Mouse (Mus musculus): ENCODE results near the gene Dbx1. TPM values are rescaled to one million over a fixed set of nuclear protein-coding genes. Genes with fewer than 3 reads are reported as not detected.

Dbx1 gene
- total RNA-seq (2017) = not detected in 3 replicates

DNA sequence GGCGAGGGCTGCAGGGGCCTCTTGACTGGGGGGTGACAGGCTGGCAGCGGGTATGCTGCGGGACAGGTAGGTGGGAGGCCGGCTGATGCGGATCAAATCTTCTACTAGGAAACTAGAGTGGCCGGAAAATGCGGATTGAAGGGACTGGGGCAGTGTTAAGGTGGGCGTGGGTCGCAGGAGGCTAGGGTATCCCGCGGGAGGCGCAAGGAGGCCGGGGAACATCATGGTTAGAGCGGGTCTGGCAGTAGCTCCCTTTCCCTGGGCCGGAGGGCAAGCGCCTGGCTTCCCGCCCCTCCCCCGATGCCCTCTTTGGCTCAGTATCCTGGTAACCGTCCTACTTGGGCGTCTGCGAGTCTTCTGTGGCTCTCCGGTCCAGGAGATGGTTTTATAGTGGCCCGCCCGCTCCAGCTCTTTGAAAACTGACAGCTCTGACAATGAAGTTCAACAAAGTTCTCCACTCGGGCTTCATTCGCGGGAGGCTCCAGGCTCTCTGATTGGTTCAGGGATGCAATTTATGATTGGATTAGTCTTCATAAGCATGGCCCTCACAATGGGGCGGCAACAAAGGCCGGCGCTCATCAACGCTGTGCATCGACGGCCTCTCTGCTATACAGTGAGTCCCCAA, at the start of gene Dbx1:
Gene Dbx1 (minus strand): TSS at position 359 of the 625 bp plus-strand sequence.
- no peak for ATAC-seq (replicated peaks; ENCODE audit: insufficient number of reproducible peaks, low FRiP score, low TSS enrichment, poor library complexity, severe bottlenecking)

DNA sequence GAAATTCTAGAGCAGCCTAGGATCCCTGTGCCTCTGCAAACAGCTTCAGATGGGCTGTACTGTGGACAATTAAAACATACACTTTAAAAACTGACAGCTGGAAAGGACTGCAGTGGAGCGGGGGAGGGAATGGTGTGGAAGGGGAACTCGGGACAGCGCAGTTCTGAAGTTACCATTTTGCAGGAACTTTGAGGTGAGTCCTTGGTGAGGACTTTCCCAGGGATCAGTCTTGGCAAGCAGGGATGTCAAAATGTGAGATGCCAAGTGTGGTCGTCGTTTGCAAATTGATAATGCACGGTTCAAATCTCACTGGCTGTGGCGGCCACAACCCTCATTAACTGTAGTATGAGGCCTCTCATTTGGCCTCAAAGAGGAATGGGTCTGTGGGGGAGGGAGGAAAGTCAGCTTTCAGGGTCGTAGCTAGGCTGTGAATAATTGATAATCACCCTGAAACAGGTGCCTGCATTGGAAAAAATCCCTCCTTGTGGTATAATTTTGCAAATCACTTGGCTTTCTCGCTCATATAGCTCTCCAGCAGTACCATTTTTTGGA, 42.3 kb upstream of the Dbx1 start:
- ATAC-seq (replicated peaks; ENCODE audit: insufficient number of reproducible peaks, low FRiP score, low TSS enrichment, poor library complexity, severe bottlenecking) = no peak

DNA sequence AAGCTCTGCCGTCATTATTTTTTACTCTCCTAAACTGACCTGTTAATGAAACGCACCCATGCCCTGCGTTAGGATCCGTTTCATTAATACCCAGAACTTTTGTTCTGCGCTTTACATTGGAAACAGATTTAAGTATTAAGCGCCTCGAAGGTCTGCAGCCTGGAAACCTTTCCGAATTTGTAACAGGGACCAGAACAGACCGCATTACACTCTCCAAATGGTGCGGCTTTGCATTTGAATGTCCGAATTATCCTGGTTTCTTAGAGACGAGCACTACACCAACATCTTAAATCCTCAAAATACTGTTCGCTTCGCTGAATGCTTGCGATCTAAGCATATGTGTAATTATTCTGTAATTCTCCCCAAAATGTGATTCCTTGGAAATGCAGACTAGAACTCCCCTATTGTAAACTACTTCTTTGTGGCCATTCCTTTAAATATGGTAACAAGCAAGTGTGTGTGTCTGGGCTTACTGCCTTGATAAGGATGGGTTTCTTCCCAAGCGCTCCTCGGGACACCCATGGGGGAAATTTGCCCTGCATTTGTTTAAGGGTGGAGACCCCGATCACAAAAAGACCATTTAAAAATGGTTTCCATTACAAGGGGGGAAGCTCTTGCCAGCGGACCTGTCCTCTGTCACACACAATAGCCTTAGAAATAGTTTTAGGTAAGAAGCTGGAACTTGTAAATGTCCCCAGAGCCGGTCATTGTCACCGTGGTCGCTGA, 41.6 kb upstream of the Dbx1 start:
- no peak for ATAC-seq (replicated peaks; ENCODE audit: insufficient number of reproducible peaks, low FRiP score, low TSS enrichment, poor library complexity, severe bottlenecking)

DNA sequence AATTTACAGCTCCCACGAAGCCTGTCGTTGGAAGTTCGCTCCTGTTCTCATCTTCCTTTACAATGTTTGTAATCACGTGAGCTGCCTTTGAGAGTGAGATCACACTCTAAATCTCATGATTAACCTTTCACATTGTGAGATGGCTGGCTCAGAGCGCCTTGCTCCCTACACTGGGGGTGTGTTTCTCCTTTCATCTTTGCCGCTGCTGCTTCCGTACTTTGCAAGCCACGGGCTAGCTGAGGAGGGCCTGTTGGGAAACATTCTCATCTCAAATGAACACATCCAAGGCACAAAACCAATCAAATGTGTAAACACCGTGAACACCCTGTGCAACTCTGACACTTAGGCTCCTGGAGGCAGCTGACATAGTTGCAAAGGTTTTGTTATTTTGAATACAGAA, 40.5 kb upstream of the Dbx1 start:
- no peak for ATAC-seq (replicated peaks; ENCODE audit: insufficient number of reproducible peaks, low FRiP score, low TSS enrichment, poor library complexity, severe bottlenecking)

DNA sequence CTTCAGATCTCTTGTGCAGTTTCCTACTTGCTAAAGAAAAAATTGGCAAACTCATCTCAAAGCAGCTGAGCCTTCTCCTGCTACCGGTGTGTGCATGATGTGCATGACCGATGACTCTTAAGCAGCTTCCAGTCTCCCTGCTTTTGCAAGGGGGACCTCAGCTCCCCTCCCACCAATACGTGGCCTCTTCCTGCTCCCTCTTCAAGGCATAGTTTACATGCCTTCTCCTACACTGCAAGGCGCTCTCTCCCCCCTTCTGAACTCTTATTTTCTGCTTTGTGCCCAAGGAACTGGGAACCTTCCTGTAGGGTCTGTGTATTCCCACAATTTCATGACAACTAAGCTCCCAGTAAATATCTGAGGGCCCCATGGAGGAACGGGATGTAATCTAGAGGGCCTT, 40.0 kb upstream of the Dbx1 start:
- ATAC-seq (replicated peaks; ENCODE audit: insufficient number of reproducible peaks, low FRiP score, low TSS enrichment, poor library complexity, severe bottlenecking) = no peak

DNA sequence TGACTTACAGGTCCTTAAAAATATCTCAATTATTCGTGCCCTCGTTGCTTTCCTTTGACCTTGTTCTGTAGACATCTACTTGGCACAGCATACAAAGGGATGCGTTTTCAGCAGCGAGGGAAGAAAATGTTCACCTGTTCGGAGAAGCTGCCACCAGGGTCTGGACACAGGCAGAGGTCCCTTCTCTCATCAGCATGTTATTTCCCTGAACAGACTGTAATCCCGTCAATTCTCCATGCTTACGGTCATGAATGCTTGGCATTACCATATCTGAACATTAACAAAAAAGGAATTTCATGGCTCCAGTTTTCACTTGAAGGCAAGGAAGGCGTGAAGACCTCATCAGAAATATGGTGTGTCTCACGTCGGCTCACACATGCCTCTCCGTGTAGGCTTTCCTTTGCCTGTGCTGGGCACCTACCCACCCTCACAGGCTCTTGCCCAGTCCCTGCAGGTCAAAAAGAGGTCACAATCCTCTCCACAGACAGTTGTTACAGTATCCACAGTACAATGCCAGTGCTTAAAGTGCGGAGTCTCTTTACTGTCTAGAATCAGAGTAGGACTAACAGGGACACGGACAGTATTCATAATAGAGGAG, 31.7 kb upstream of the Dbx1 start:
- ATAC-seq (replicated peaks; ENCODE audit: insufficient number of reproducible peaks, low FRiP score, low TSS enrichment, poor library complexity, severe bottlenecking) = no peak

DNA sequence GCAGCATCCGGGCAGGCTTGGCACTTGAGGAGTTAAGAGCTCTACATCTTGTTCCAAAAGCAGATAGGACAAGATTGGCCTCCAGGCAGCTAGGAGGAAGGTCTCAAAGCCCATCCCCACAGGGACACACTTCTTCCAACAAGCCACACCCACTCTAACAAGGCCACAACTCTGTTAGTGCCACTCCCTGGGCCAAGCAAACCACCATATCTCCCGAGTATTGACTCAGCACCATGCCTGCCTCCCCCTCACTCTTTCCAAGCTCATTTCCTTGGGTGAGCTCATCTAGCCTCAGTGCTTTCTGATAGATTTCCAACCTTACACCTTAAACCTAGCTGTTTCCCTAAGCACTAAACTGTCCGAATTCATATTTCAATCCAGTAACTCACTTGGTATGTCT, 26.9 kb upstream of the Dbx1 start:
- ATAC-seq (replicated peaks; ENCODE audit: insufficient number of reproducible peaks, low FRiP score, low TSS enrichment, poor library complexity, severe bottlenecking) = no peak

DNA sequence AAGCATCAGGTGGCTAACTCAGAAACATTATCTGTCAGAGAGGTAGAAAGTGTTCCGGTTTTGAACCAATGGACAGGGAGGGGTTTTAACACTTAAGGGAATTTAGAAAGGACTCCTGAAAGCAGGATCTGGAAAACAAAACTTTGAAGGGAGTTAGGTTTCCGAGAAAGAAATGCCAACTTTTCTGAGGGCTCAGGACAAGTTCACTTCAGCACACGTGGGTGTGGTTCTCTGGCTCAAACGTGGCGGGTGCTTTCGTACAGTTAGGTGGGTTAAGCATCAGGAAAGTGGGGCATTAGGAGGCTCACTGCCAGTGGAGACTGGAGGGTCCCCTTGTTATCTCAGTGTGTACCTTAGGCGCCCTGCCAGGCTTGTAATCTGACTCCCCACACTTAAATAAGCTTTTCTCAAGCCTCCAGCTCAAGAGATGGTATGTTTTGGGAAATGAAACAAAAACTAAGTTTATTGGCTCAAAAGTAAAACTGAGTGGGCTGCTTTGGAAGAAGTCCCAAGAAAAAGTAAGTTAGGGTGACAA, 25.9 kb upstream of the Dbx1 start:
- ATAC-seq (replicated peaks; ENCODE audit: insufficient number of reproducible peaks, low FRiP score, low TSS enrichment, poor library complexity, severe bottlenecking) = no peak

DNA sequence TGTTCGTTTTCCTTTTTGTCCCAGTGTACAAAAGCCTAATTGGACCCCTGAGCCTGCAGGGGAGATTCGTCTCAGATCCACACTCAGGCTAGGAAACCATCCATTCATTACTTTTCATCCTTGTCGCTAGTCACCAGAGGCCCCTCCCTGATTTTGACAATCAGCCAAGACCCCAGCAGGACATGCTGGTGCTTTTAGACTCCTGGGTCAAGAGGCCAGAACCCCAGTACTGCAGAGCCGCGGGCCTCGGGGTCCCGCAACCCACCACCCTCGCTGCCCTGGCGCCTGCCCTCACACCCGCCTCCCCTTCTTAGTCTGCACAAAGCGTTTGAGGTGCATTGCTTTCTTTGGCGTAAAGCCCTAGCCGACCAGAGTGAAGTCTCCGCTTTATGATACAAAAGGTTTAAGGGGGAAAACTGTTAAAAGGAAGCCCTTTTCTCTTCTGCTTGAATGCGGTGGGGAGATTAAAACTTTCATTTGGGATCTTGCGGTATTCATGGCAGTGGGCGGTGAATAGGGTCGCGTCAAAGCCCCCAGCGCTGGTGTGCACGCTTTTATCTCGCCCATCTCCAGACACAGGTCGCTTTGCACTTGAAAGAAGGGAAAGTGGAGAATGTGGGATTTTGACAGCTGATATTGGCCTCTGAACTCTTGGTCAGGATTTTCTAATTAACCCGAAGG, 25.3 kb upstream of the Dbx1 start:
- no peak for ATAC-seq (replicated peaks; ENCODE audit: insufficient number of reproducible peaks, low FRiP score, low TSS enrichment, poor library complexity, severe bottlenecking)

DNA sequence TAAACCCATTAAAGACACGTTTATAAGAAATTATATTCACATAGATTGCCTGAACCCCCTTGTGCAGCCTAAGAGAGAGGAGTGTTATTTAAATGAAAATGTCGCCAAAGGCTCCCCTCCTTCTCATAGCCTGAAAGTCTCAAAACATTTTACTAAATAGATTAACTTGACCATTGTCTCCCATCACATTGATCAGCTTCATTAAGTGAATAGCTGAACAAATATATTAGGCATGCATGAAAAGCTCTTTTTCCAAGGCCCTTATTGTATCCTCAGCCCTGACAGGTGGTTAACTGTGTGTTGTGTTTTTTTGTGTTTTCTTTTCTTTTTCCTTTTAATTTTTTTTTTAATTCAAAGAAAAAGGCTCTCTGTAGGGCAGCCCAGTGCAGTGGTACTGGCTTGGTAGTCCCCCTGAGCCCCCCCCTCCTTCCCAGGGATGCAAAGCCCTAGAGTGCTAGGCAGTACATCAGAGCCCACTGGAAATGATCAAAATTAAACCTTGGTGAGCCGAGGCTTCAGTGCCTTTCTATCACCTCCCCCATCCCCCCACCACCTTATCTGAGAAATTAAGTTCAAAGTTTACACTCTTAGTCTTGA, 4.2 kb upstream of the Dbx1 start:
- no peak for ATAC-seq (replicated peaks; ENCODE audit: insufficient number of reproducible peaks, low FRiP score, low TSS enrichment, poor library complexity, severe bottlenecking)

DNA sequence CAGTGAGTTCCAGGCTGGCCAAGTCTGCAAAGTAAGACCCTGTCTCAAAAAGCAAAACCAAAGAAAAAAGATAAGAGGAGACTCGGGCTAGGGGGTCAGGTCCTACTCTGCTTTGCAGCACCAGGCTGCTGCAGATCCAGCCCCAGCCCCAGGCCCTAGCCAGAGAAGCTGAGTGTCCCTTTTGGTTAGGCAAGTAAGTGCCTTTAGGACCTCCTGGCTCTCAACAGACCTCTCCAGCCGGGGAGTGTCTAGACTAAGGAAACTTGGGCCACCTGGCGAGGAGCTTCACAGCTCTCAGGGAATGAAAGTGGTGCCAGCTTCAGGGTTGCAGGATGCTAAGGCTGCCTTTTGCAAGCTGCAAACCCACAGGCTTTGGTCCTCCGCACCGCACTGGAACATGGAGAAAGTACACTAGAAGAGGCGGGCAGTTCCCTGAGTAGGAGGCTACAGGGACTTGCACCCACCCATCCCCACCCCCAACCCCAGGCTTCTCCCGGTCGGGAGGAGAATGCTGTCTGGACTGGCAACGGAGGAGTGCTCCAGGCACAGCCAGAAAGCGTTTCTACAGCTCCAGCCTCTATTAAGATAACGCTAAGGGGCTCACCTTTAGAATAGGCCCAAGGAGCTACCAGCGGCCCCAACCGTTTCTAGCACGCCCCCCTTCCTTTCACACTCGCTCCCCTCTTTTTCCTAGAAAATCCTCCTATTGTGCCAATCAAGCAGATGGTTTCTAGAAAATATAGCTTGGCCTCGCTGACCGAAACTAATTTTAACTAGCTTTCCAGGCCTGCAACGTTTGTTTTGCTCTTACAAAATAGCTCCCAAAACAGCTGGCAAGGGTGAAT, 3.4 kb upstream of the Dbx1 start:
- ATAC-seq (replicated peaks; ENCODE audit: insufficient number of reproducible peaks, low FRiP score, low TSS enrichment, poor library complexity, severe bottlenecking) = no peak

DNA sequence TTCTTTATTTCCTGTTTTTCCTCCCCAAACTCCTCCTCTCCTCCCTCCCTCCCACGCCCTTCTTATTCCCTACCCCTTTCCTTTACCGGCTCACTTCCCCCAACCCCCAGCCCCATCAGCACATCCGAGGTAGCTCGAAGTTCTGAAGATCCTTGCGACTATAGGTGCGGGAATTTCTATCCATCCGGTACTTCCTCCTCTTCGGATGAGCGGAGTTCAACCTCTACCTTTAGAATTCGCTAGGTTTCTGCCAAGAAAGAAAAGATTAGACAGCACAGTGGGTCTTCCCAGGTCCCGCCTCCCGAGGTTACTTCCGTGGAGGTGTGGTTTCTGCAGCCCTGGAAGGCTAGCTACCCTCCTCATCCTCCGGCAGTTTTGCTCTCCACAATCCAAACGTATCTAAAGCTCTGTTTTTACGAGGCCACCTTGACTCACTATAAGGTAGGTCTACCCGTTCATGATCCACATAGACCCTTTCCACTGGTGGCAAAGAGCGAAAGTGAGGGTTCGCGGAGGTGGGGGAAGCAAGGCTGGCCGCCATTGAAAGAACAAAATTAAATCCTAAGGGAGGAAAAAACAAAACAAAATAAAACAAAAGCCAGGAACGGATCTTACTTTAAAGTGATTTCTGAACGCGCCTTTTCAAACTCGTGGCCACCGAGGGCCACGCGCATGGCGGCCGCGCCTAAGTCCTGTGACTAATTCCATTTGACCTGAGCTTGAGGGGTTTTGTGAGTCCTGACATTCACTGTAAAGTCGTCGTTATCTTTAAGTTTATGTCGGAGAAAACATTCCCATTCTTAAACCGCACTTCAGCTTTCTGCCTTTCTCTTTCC, 2.5 kb upstream of the Dbx1 start:
- ATAC-seq (replicated peaks; ENCODE audit: insufficient number of reproducible peaks, low FRiP score, low TSS enrichment, poor library complexity, severe bottlenecking) = no peak

DNA sequence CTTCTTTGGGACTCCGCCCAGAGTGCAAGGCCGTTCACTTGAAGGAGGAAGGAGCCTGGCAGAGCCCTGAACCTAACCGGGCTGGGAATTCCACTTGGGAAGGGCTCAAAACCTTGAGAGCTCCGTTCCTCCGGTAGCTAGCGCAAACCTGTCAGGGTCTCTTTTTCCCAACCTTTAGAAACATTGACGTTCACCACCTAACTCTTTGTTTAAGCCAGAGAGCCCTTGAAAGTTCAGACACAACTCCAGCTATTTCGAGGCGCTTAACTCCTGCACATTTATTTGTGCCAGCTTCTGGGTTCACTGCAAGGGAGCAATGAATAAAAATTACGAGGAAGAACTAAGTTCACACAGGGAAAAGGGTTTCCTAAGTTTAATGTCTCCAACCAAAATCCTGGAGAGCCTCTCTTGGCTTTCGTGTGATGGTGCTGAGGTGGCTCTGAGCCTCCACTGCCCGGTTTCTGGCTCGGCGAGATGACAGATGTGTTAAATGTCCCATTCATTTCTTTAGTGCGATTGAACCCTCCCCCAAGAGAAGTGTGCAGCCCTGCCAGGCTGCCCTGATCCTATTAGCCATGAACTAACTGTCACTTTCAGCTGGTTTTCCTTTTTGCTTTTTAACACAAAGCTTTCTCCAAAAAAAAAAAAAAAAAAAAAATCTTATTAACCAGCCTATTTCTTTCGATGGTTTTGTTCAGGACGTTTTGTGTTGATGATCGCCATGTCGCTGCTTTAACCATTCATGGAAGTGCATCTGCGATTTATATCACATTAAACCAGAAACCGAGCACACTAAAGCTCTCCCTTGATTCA, 1.4 kb upstream of the Dbx1 start:
- no peak for ATAC-seq (replicated peaks; ENCODE audit: insufficient number of reproducible peaks, low FRiP score, low TSS enrichment, poor library complexity, severe bottlenecking)

DNA sequence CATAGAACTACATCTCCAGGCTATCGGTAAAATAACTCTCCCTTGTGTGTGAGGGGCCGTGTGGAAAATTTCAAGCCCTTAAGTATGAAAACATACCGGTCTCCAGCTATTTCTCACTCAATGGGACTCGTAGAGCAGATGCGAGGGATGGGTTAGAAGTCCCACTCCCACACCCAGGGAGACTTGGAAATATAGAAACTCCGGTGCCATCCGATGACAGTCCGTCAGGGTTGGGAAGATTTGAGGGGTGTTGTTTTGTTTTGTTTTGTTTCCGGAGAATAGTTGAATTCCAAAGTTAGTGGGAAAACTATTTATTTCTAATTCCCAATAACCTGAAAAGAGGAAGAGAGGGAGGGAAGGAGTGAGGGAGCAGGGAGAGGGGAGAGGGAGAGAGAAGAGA, 632 bp upstream of the Dbx1 start:
- ATAC-seq (replicated peaks; ENCODE audit: insufficient number of reproducible peaks, low FRiP score, low TSS enrichment, poor library complexity, severe bottlenecking) = no peak

DNA sequence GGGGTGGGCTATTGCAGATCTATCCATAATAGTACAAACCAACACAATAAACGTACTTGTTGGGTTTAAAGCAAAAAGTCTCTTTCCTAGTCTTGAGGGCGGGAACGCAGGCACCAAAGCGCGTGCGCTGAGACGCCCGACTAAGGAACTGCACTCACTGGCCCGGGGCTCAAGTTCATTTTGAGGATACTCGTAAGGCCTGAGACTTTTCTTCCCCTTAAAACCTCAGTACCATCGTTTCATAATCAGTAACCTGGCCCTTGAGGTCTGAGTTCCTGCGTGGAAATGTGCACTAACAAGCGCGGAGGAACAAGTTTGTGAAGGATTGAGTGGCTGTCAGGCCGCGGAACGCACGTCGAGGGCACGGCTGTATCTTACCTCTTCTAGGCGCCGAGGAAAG, 678 bp downstream of the Dbx1 start:
- ATAC-seq (replicated peaks; ENCODE audit: insufficient number of reproducible peaks, low FRiP score, low TSS enrichment, poor library complexity, severe bottlenecking) = no peak

DNA sequence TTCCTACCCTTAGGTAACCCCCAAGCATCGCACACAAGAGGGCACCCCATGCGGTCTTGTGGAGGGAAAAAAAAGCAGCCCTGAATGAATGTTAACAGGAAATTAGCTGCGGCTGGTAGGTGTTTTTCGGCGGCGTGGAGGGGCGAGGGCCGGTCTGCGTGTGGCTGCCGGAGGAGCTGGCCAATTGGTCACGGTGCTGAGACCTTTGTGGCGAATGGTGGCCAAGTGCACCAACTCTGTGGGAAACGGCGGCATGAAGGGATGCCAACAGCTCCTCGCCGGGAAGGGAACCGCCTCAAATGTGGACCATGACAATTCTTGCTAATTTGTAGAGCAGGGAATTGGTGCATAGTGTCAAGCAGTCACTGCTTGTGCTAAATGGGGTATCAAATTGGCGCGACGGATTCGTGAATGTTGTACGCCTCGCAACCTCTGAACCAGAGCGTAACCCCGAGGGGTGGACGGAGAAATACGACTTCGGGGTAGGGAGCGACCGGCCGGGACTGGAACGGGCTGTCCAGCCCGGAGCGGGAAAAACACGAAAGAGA, 1.5 kb downstream of the Dbx1 start:
- ATAC-seq (replicated peaks; ENCODE audit: insufficient number of reproducible peaks, low FRiP score, low TSS enrichment, poor library complexity, severe bottlenecking) = no peak

Data from monocyte, adult 5-6 weeks (primary cell).